Mouse (Mus musculus) brain, embryonic 14.5 days (tissue): ENCODE results near the gene Exd1.

ENCODE experiments used
- CTCF ChIP-seq: fragments of 200-500 bp; IDR thresholded peaks from 2 replicates; pipeline ENCODE4 v1.5.1; 2012; ENCODE audit warnings: inconsistent platforms, mild to moderate bottlenecking, moderate library complexity, borderline replicate concordance; ENCODE audit not compliant: insufficient read depth, insufficient read length; ENCODE audit errors: extremely low read depth
- POLR2A ChIP-seq: fragments of 200-500 bp; IDR thresholded peaks from 2 replicates; pipeline ENCODE4 v1.6.1; 2012; ENCODE audit warnings: mild to moderate bottlenecking, inconsistent platforms, borderline replicate concordance; ENCODE audit not compliant: poor library complexity, insufficient read depth, insufficient read length, severe bottlenecking; ENCODE audit errors: extremely low read depth

GRCm38 (mm10) chr2:119548691-119549090 is 1.3 kb upstream of the Exd1 start:
- TF ChIP-seq CTCF = no peak
- no peak for TF ChIP-seq POLR2A
